Mouse (Mus musculus) CD4-positive, CD25-positive, alpha-beta regulatory T cell, adult 2 months (primary cell): ENCODE measurements around the gene Gpr75.

Experiments used
- DNase-seq: peaks from one replicate; pipeline ENCODE4 v3.0.0-alpha.2; 2012; ENCODE audit warnings: low read depth, low spot score

The Gpr75 gene

GRCm38 (mm10) chr11:30885171-30885871 is at the start of gene Gpr75, which contains the start of gene Asb3:
Gene Gpr75, plus strand, starts transcription at chr11:30885358.
Gene Asb3, plus strand, starts transcription at chr11:30885416.
- no peak for DNase-seq

- no peak for DNase-seq
Observed at GRCm38 (mm10) chr11:30838793-30839192, 46.4 kb upstream of the Gpr75 start.

- DNase-seq = no peak
Observed at GRCm38 (mm10) chr11:30844355-30844754, 40.8 kb upstream of the Gpr75 start.

GRCm38 (mm10) chr11:30872425-30872824 is 12.7 kb upstream of the Gpr75 start:
- no peak for DNase-seq

GRCm38 (mm10) chr11:30888153-30888552 is 3.0 kb downstream of the Gpr75 start:
- DNase-seq = no peak

- DNase-seq = no peak
Observed at GRCm38 (mm10) chr11:30896201-30896600, 11.0 kb downstream of the Gpr75 start.

- no peak for DNase-seq
Observed at GRCm38 (mm10) chr11:30899312-30899711, 14.2 kb downstream of the Gpr75 start.

GRCm38 (mm10) chr11:30912311-30912710 is 27.2 kb downstream of the Gpr75 start:
- DNase-seq = no peak

- DNase-seq = no peak
Observed at GRCm38 (mm10) chr11:30920641-30921040, 35.5 kb downstream of the Gpr75 start.

- no peak for DNase-seq
Observed at GRCm38 (mm10) chr11:30923283-30923682, 38.1 kb downstream of the Gpr75 start.

- no peak for DNase-seq
Observed at GRCm38 (mm10) chr11:30928079-30928478, 42.9 kb downstream of the Gpr75 start.

- no peak for DNase-seq
Observed at GRCm38 (mm10) chr11:30928498-30928897, 43.3 kb downstream of the Gpr75 start.
